Mouse (Mus musculus): ENCODE results near the gene Smarcd2. TPM values are rescaled to one million over a fixed set of nuclear protein-coding genes. Genes with fewer than 3 reads are reported as not detected.

The Smarcd2 gene
- polyA plus RNA-seq, 1 experiment from 2014 or later: 20.0 TPM

DNA sequence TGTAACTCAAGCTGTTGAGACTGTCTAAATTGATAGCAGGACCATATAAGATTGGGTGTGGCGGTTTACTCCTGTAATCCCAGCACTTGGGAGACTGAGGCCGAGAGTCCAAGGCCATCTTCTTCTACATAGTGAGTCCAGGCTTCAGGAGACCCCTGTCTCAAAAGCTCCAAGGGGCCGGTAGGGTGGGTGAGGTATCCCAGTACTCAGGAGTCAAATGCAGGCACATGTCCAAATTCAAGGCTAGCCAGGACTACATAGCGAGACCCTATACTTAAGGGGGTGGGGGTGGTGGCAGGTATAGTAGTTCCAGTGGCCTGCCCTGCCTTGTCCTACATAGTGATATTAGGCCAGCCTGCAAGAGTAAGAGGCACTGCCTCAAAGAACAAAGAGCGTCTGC lies 57.9 kb downstream of the Smarcd2 start:
- Histone ChIP-seq H3K36me3 (peaks cover 41% of the 10 kb centered on the region), H3K9me3 (replicated peaks) (no peaks in the 10 kb centered on the region), H3K27me3 (ENCODE audit: low read depth, poor library complexity, severe bottlenecking) (no peaks in the 10 kb centered on the region), H3K4me1 (peaks cover 30% of the 10 kb centered on the region), H3K4me3 (peak overlapping the region; percentile 75), H3K27ac (replicated peaks) (no peak overlapping the region)
- no peak for DNase-seq (ENCODE audit: low spot score)
- 93% methylated on average over 5 of the region's 5 CpGs for WGBS

Other genes with a start within 250 kb of the Smarcd2 start
- gene Dcaf7, start 236.1 kb downstream of the Smarcd2 start, polyA plus RNA-seq (2016; fragmentation: Nextera tagmentation; extraction: Ambion mirVana): 76.8 and 98.1 TPM in 2 replicates
- gene Taco1, start 206.9 kb downstream of the Smarcd2 start, polyA plus RNA-seq (2016; fragmentation: Nextera tagmentation; extraction: Ambion mirVana): 13.7 and 14.1 TPM in 2 replicates
- gene Map3k3, start 188.4 kb downstream of the Smarcd2 start, polyA plus RNA-seq (2016; fragmentation: Nextera tagmentation; extraction: Ambion mirVana): 20.6 and 21.9 TPM in 2 replicates
- gene Gm10840, start 112.1 kb downstream of the Smarcd2 start, polyA plus RNA-seq (2016; fragmentation: Nextera tagmentation; extraction: Ambion mirVana): 0.57 TPM in 1 of 2 replicates, not detected in the other
- 364 and 366 TPM in 2 replicates for gene Limd2, start 112.1 kb downstream of the Smarcd2 start, polyA plus RNA-seq (2016; fragmentation: Nextera tagmentation; extraction: Ambion mirVana)
- gene Strada, start 70.8 kb downstream of the Smarcd2 start, polyA plus RNA-seq (2016; fragmentation: Nextera tagmentation; extraction: Ambion mirVana): 41.8 and 42.4 TPM in 2 replicates
- gene Ccdc47, start 56.6 kb downstream of the Smarcd2 start, polyA plus RNA-seq (2016; fragmentation: Nextera tagmentation; extraction: Ambion mirVana): 69.9 and 74.0 TPM in 2 replicates
- gene Ddx42, start 56.0 kb downstream of the Smarcd2 start, polyA plus RNA-seq (2016; fragmentation: Nextera tagmentation; extraction: Ambion mirVana): 100 and 112 TPM in 2 replicates
- 78.1 and 83.8 TPM in 2 replicates for gene Ftsj3, start 16.9 kb downstream of the Smarcd2 start, polyA plus RNA-seq (2016; fragmentation: Nextera tagmentation; extraction: Ambion mirVana)
- gene Psmc5, start 16.8 kb downstream of the Smarcd2 start, polyA plus RNA-seq (2016; fragmentation: Nextera tagmentation; extraction: Ambion mirVana): 408 and 433 TPM in 2 replicates
- 0.06 and 0.15 TPM in 2 replicates for gene Tcam1, start 3.7 kb upstream of the Smarcd2 start, polyA plus RNA-seq (2016; fragmentation: Nextera tagmentation; extraction: Ambion mirVana)
- not detected in 2 replicates for gene Gh, start 28.9 kb upstream of the Smarcd2 start, polyA plus RNA-seq (2016; fragmentation: Nextera tagmentation; extraction: Ambion mirVana)
- gene Cd79b, start 41.8 kb upstream of the Smarcd2 start, polyA plus RNA-seq (2016; fragmentation: Nextera tagmentation; extraction: Ambion mirVana): 0.99 TPM in 2 replicates
- 0.10 and 0.15 TPM in 2 replicates for gene Scn4a, start 80.3 kb upstream of the Smarcd2 start, polyA plus RNA-seq (2016; fragmentation: Nextera tagmentation; extraction: Ambion mirVana)
- gene Prr29, start 92.5 kb upstream of the Smarcd2 start, polyA plus RNA-seq (2016; fragmentation: Nextera tagmentation; extraction: Ambion mirVana): 0.10 TPM in 1 of 2 replicates, not detected in the other
- 13.4 and 15.0 TPM in 2 replicates for gene Icam2, start 115.1 kb upstream of the Smarcd2 start, polyA plus RNA-seq (2016; fragmentation: Nextera tagmentation; extraction: Ambion mirVana)
- gene Ern1, start 214.9 kb upstream of the Smarcd2 start, polyA plus RNA-seq (2016; fragmentation: Nextera tagmentation; extraction: Ambion mirVana): 5.0 and 5.2 TPM in 2 replicates

Measured in midbrain, embryonic 10.5 days (tissue).